Mouse (Mus musculus) embryo, embryonic 11.5 days (tissue): ENCODE measurements around the gene Kcnn3.

ENCODE experiments used
- DNase-seq: peaks from one replicate; pipeline ENCODE4 v3.0.0-alpha.2; 2012; ENCODE audit warnings: low read depth, low spot score

Kcnn3 gene

DNA sequence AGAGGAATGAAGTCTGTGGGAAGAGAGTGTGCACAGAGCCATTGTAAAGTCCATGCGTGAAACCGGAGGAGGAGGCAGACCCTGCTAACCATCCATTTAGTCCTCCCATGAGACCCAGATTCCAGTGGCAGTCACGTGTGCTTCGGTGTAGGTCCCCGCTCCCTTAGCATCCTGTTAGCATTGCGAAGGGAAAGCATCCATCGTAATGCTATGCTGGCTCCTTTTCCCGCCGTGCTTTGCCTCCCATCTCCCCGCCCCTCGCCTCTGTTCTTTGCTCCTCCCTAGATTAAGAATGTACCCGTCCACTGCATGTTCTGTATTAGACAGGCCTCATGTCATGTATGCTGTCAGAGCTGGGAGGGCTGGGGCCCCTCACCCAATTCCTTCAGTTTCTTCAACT lies 144.8 kb downstream of the Kcnn3 start:
- DNase-seq = peak; percentile 42

DNA sequence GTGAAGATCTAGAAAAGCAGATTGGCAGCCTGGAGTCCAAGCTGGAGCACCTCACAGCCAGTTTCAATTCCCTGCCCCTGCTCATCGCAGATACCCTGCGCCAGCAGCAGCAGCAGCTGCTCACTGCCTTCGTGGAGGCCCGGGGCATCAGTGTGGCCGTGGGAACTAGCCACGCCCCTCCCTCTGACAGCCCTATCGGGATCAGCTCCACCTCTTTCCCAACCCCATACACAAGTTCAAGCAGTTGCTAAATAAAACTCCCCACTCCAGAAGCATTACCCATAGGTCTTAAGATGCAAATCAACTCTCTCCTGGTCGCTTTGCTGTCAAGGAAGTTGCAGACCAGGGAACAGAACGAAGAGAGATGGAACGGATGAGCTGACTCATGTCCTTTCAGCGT lies 147.2 kb downstream of the Kcnn3 start:
- DNase-seq = no peak

DNA sequence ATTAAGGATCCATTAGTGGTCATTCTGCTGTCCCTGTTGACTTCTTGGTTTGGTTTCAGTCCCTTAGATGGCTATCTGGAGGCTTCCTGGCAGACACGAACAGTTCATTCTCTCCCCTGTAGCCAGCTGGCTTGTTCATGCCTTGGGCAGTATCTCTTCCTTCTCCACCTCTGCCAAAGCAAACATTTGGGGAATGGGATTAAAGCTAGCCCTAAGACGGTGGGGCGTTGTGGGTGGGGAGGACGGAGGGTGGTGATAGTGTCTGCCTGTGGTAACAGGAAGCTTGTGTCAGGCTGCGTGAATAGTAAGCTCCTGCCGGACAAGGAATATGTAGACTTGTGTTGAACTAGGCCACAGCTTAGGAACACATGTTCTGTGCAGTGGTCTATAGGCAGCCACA lies 151.4 kb downstream of the Kcnn3 start:
- no peak for DNase-seq

DNA sequence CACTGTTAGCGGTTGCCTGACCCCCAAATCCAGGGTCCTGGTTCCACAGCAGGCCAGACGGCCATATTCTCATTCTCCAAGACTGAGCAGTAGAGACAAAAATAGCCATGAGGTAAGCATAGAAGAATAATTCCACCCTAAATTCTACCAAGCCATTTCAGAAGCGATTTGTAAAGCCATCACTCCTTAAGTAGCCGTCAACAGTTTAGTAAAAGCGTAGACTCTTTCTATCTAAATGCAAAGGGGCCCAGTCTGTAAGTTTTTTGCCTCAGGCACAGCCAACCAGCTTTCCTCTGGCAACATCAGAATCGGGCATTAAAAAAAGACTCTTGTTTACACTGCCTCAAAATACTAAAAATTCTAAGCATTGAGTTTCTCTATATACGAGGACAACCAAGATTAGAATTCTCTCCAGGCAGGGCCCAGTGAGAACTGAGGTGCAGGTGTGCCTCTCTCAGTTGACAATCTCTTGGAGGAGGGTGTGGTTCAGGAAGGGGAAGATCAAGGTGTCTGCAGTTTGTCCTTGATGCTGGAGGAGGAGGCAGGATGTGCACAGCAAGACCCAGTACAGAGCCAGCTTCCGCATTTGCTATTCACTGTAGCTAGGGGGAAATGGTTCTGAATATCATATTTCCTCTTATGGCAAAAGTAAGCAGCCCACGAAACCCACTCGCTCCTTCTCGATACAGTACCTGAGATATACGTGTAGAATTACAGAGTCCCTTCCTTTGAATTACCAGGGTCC lies 152.8 kb downstream of the Kcnn3 start:
- DNase-seq = no peak

DNA sequence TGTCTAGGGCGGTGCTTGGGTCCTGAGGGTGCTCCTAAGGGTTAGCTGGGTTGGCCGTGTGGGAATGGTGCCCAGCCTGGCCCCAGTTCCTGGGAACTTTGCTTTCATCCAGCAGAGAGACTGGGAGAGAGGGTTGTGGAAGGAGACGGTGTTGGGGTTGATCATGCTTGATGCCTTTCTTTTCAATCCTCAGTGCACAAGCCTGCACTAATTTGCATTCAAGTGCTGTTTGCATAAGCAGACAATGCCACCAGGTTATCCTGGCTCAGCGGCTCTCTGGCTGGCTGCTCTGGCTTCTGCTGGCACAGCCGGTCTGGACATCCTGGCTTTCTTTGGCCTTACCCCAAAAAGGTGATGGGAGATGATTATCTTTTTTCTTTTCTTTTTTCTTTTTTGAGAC lies 157.7 kb downstream of the Kcnn3 start:
- no peak for DNase-seq

DNA sequence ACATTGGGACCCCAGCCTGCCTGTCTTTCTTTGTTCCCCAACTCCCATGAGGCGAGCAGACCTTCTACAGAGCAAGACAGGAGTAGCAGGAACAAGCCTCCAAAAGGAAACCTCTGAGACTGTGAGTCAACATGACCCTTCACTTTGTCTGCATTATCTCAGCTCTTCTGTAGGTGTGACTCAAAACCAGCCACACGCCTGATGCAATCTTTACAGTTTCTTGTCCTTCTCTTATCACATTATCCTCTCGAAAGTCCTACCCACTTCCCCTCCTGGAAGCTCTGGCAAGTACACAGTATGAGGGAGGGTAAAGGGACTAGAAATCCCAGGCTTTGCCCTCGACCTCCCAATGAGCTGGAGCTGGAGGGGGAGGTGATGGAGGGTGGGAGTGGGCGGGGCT lies 166.1 kb downstream of the Kcnn3 start:
- no peak for DNase-seq

DNA sequence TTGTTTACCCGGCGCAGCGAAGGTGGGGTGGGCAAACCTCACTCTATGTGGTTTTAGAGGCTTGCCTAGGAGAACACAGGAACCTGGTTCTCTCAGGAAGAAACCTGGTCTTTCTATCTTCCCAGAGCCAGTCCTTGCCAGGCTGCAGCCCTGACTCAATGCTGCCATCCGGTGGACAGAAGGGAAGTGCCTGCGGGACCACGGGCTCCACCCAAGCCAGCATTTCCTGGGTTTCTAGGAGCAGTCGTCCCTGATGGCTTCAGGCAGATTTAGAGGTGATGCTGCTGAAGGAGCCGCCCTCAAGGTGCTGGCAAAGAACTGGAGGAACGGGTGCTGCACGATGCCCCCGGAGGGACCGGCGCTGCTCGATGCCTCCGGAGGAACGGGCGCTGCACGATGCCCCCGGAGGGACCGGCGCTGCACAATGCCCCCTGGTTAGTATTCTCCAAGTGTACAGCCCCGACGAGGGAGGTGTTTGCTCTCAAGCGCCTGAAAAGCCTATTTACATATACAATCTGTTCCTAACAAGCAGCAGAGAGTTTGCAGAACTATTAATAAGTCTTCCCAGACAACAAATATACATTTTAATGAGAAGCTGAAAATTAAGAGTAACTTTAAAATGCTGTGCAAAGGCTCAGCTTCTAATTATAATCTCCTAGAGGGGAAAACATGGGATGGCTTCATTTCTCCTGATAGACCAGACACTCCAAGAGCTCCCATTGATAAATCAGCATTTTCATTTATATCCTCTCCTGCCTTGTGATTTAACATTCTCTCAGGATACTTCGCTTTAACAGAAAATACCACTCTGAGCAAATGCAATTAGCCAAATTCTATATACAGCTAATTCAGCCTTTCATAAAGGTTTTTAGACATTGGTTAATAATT lies 169.0 kb downstream of the Kcnn3 start:
- peak; percentile 79 for DNase-seq

DNA sequence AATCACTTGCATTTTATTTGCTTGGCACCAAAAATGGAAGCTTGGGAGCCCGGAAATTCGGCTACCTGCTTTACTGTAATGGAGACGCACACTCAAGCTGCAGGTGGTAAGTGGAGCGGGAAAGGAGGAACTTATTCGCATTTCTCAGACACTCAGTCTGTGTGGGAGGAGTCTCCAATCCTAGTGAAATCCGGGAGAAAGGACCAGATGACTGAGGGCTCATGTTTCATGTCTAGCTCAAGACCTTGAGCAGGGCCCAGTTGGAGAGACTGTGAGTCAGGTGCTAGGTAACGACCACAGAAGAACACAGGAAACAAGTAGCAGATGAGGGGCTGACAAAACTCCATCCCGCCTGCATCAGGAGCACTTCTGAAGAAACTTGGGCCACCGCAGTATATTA lies 171.8 kb downstream of the Kcnn3 start:
- DNase-seq = no peak

DNA sequence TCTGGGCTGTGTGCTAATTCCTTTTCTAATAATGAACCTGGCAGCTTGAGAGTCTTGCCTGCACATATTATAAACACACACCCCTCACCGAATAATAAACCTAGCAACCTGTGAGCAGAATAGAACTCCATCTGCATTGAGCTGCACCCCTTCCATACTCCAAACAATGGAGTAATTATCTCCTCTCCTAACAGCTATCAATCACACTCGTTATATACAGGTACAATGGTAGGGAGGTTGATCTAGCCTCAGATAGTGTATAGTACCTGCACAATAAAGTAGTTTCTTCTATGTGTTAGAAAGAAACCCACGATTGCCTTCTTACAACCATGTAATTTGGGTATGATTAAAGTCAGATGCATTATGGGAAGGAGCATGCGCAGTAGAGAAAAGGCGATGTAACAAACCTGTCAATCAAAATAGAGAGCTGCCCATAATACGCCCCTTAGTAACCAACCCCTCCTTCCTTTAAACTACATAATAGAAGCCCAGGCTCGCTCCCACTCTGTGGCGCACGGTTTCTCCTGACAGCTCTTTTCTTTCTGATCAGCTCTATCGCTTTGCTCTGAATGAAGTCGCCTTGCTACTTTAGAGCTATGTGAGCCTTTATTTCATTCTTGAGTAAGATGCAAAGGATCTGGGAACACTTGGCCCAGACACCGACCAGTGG lies 176.3 kb downstream of the Kcnn3 start:
- DNase-seq = no peak

DNA sequence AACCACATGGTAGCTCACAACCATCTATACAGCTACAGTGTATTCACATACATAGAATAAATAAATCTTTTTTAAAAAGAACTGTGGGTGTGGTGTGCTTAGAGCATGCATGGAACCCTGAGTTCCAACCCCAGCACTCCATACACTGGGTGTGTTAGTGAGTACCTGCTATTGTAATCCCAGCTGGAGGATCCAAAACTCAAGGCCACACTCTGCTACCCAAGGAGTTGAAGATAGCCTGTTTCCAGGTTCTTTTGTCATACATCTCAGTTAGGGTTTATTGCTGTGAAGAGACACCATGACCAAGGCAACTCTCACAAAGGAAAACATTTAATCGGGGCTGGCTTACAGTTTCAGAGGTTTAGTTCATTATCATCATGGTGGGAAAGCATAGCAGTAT lies 179.0 kb downstream of the Kcnn3 start:
- DNase-seq = no peak

DNA sequence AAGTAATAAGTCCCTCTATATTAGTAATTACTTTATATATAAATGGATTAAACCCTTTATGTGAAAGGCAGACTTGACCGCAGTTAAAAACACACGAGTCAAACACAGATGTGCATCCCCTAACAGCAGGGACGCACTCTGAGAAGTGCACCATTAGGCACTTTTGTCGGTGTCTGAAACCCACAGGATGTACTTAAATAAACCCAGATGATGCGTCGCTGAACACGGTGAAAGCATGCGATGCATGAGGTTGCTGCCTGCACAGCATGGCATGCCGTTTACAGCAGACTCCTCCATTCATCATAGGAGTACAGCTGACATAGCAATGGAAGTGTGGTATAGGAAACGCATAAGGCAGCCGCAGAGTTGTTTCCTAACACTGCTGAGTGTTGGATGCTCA lies 180.5 kb downstream of the Kcnn3 start:
- DNase-seq = no peak

DNA sequence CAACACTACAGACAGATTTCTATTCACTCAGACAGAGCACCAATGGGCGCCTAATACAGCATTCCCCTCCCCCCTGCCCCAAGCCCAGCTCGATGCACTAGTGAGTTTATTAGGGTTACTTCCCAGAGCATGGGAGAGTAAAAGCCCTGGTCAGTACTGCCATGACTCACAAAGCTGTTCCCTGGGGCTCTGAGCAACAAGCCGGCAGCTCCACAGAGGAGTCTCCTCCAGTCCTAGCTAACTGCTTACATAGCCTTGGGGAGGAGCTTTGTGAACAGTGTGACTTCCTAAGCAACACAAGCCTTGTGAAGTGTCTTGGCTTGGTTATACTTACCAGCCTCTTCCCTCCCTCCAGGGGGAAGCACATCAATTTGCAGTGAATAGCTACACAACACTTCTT lies 183.6 kb downstream of the Kcnn3 start:
- DNase-seq = no peak

DNA sequence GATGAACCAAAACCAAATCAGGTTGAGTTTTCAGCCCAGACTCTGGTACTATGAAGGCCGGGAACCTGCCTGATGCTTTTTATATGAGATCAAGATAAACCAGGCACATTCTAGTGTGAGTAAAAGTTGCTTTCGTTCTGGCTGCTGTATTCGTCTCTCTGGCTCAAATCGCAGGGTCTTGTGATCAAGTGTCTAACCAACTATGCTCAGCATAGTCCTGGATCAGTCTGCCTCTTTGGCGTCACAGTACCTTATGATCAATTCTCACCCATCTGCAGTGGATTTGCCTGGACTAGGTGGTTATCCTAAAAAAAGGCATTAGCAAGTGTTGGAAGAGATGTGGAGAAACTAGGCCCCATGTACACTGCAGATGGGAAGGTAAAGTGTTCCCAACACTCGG lies 184.1 kb downstream of the Kcnn3 start:
- DNase-seq = no peak

DNA sequence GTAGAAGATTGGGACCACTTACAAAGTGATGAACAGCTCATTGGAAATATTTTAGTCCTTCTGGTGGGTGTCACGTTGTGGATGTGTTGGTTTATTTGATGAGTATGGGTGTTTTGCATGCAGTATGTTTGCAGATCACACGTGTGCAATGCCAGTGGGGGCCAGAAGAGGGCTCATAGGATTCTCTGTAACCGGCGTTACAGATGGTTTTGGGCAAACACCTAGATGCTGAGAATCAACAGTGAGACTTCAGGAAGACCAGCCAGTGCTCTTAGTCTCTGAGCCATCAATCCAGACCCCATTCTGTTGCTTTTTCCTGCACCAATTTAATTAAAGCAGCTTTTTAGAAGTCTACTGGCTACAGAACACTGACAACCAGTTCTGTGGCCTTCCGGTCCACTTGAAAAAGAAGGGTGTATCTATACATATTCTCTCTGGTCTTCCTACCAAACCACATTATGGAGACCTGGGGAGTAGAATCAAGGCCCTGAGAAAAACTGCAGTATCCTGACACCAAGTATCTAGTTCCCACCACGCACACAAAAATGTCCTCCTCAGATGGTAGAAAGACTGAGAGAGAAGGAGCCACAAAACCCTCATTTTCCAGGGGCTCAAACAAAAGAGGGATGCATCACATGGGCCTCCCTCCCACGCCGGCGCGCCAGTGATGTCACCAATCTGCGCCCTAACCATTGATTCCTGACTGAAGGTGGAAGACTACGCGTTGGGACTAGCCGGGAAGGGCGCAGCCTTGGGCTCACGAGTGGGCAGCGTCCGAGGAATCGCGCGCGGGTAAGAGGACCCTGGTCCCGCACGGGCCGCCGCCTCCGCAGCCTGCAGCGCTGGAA lies 194.6 kb downstream of the Kcnn3 start, which contains the start of gene Adar:
TSS of gene Adar (plus strand) at position 664 of the 848 bp plus-strand sequence.
- DNase-seq = peak; percentile 74

DNA sequence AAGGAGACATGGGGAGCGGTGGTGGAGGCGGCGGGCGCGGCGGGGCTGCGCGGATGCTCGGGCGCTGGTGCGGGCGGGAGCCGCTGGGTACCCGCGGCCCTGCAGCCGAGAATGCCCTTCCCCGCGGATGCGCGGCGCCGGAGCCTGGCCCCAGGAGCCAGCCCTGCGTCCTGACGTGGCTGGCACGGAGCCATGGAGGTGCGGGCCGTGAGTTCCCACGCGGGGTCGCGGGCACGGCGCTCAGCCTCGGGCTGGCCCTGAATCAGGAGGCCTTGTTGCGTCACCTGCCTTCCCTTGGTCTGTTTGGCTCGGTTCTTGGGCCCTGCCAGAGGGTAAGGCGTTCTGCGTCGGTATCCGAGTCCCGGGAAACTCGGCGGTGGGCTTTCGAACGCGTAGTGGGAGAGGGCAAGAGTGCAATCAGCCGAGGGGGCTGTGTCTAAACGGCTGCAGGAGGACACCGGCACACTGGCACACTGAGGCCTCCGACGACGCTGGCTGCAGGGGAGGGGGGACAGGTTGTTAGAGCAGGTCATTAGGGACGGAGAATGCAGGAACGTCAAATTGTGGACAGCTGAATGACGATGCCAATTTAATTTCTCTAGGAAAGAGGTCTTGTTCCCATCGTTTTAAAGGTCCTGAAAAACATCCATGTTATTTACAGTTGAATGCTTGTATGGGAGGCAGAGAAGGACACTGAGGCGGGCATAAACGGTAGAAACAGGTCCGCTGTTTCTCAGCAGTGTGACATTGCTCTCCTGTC lies 195.4 kb downstream of the Kcnn3 start:
- DNase-seq = no peak

DNA sequence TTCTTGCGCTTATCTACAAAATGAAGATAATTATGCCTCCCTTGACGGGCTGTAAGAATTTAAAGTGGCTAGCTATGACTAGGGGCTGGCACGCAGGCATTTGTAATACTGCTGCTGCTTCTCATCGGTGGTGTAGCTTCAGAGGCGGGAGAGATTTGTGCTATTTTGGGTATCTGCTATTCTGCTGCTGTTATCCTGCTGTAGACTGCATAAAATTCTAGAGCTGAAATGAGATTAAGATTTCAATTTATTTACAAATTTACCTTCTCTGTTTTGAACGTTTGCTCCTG lies 195.9 kb downstream of the Kcnn3 start:
- no peak for DNase-seq

DNA sequence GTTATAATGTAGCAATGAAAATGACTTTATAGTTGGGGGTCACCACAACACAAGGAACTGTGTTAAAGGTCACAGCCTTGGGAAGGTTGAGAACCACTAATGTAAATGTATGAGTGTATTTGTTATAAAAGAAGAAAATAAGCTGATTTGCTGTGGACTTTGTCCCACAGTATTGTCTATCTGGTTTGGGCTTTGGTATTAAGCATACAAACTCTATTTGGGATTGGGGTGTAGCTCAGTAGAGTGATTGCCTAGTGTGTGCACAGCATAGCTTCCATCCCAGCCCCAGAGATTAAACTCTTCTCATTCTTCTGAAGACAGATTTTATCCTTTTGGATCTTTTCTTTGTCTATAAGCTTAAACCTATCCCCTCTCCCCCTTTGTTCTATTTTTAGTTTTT lies 202.1 kb downstream of the Kcnn3 start:
- no peak for DNase-seq

DNA sequence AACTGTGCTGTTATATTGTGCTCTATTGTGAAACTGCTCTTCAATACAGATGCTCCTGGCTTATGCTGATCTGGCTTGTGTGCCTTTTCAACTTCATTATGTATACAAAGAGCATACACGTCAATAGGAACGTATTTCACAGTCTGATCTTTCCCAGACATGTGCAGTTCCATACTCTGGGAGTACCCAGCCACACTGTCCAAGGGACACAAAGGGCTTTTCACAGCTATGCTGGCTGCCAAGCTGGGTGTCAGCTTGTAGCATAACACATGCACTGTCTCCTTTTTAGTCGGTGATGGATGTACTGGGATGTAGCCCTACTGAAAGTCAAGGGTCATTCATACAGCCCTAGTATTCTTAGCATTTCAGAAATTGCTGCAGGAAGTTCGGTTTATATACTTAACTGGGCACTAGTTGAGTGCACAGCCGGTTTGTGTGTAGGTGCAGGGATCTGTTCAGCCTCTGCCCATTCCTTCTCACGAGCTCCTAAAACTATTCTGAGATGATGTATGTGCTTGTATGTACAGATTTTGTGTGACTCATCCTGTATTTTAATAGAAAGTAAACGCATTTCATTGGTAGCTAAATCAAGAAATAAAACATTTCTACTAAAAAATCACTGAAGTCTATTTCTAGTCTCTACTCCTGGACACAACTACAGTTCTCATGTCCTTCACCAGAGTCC lies 203.6 kb downstream of the Kcnn3 start:
- DNase-seq = no peak
